Mouse (Mus musculus): ENCODE data around the gene Etl4. TPM values are rescaled to one million over a fixed set of nuclear protein-coding genes. Genes with fewer than 3 reads are reported as not detected.
A peak's percentile ranks its signal among the peaks of the same experiment; 100 is the strongest.
"Not testable (repeated sequence)": the region's sequence is repeated elsewhere in the genome, so short reads cannot be mapped to it uniquely, and the experiment has no call there.

The Etl4 gene
- total and polyA plus RNA-seq, 3 experiments = 10.1 to 29.4 (median 23.3) TPM

DNA sequence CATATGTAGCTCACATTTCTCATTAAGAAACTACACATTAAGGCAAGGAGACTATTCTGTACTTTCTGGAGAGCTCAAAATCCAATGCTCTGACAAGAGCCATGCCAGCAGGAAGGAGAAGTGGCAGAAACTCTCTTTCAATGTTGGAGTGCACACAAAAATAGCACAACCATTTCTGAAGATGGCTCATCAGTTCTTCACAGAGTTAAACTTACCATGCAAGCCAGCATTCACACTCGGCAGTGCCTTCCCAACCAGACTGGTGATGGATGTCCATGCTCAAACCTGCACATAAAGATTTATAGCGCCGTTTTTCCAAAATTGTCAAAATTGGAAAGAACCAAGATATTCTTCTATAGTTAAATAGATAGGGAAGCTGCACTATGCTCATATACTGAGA lies 392.9 kb downstream of the Etl4 start:
- no peak for DNase-seq

DNA sequence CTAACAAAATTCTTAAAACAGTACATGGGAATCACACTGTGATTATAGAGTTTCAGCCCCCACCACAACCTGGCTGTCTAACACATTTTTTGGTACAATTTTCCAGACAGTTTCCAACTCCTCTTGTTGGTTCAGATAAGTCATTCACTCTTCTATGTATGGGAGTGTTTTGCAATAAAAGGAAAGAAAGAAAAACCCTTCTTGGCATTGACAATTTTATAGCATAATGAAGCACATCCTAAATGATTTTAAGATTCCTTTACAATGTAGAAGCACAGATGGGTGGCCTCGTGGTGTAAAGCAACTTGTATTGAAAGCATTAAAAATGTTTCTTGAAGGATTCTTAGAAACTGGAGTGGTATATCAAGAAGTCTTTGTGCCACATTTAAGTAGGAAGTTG lies 415.4 kb downstream of the Etl4 start:
- DNase-seq = no peak

DNA sequence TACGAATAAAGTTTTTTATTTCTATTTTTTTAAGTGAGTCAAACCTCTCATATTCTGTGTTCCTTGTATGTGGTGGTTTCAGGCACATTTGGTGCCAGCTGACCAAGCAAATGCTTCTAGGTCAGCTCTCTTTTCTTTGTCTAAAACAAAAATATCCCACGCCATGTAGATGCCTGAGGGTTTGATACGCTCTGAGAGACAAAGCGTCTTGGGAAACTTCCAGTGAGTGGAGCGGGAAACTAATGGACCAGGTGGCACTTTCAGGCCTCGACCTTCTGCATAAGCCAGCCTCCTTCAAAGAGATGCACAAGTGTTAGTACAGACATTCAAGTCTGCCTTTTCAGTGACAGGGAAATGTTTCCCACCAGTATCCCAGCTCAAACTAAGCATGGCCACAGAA lies 426.6 kb downstream of the Etl4 start:
- DNase-seq = no peak

DNA sequence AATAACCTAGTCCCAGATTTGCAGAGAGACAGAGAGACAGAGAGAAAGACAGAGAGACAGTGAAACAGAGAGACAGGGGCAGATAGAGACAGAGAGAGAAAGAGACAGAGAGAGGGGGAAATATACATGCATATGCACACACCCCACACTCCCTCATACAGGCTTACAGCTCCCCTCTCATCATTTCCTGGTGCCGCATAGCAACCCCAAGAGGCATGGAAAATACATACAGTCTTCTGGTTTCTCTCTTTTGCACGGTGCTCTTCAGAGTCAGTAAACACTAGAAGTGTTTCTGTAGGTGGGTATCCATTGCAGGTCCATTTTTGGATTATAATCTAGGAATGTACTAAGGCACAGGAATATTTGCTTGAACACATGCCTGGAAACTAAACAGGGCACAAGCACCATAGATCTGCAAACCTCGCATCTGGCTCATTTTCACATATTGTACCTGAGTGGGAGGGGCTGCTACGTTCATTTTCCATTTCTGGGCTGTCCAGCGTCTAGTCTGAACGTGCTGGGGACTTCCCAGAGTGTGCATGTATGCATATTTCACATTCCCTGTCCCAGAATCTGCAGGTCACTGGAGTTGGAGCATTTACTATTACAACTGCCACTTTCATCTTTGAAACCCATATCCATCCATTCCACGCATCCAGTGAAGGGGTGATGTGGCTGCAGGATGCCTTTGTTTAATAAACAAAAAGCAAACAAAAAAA lies 429.6 kb downstream of the Etl4 start:
- DNase-seq = no peak

DNA sequence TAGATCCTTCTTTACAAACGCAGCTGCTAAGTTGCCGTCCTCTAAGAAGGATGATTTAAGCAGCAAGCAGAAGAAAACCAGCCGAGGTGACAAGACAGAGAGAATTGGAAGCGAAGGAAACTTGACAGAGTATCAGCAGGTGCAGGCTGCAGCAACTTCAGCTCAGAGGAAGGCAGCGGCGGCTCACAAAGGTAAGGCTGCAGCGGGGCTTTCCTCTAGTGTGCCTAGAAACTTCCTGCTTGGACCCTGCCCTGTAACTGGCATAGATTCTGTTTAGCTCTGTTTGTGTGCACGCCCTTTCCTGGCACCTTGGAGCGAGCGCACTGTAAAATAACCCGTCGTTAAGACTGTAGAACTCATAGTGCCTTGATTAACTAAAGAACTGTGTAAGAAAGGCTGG lies 430.3 kb downstream of the Etl4 start:
- no peak for DNase-seq

DNA sequence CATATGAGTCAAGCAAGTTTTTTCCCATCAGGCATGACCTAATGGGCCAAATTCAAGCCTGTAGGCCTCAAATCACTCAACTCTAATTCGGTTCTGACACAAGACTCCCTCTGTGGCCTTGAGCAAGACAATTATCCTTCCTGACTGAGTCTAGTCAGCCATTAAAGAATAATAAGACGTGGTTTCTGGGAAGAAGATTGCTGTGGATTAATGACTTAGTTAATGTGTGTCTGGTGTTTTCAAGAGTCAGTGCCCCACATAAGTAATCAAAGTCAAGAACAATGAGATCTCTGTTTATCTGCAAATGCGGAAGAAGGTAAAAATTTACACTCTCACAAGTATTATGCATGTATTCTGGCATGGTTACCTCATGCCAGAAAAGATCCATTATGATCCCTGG lies 437.3 kb downstream of the Etl4 start:
- no peak for DNase-seq

DNA sequence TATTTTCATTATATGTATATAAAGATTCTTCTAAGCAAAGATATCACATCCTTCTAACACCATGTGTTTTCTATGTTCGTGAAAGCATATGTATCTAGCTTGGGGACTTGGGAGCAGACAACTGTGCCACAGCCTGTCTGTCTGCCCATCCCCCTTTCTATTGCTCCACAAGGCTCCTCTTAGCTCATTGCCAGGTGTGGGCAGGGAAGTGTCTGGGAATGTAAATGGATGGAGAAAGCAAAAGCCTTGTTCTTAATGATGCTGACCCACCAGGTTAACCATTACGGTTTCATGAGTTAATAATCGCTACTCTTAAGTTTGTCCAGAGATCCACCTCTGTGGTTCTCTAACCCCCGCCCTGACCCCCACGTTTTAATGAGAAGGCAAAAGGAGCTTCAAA lies 439.7 kb downstream of the Etl4 start:
- no peak for DNase-seq

DNA sequence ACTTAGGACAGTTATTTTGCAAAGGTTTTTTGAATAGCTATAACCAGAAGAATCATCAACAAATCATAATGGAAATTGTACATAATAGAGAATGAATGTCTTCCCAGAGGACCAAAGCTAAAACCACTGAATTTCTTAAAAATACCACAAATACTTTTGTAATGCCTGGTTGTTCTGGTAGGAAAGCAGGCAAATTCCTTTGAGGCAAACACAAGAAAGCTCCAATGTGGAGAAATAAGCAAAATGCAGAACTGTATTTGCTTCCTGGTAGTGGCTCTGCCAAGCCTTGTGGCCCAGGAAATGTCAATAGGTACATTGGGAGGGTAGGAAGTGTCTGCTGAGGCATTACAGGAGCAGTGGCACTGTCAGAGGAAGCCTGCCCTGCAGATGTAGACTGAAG lies 443.2 kb downstream of the Etl4 start:
- DNase-seq = no peak

DNA sequence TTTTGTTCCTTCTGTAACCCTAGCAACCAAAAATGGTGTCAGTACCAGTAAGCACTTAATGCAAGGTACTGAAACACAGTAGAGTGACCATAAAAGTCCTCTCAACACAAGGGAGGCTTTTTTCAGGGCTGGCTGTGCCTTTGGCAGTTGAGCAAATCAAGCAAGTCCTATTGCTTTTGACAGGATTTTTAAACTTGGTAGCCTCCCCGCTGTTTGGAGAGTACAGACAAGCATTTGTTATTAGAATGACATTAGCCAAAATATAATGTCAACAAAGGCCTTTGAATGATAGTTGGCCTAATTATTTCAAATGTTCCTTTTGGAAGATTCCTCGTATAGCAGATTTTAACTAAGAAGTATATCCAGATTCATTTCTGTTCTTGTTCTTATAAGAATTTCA lies 467.4 kb downstream of the Etl4 start:
- DNase-seq = no peak

DNA sequence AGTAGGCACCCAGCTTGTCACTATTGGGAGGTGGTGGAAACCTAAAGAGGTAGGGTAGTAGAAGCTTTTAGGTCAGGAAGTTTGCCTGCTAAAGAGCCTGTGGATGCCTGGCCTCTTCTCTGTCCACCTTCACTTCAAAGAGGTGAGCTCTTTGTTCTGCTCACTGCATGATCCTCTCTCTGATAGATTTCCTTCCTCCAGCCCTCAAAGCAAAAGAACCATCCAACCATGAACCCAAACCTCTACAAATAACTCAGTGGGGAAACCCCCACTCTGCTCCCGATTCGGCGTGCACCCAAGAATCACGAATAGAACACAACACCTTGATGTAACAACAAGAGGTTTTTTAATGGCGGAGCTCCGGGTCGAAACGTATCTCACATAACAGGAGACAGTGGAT lies 471.3 kb downstream of the Etl4 start:
- DNase-seq = not testable (repeated sequence)

DNA sequence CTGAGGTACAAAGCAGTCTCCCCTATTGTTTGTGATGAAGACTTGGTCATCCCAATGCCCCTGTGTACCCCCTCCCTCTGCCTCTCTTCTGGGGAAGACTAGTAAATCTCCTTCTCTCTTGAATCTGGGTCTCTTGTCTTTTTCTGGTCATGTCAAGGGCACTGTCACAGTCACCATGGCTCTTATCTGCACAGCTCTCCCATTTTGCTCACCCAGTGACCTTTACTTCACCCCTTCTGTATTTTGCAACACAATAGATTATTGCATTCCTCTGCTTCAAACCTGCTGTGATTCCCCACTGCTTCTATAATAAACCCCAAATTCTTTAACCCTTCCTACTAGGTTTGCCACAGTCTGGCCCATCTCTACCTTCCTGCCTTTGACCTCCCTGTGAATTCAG lies 484.5 kb downstream of the Etl4 start:
- peak; percentile 46 for DNase-seq

DNA sequence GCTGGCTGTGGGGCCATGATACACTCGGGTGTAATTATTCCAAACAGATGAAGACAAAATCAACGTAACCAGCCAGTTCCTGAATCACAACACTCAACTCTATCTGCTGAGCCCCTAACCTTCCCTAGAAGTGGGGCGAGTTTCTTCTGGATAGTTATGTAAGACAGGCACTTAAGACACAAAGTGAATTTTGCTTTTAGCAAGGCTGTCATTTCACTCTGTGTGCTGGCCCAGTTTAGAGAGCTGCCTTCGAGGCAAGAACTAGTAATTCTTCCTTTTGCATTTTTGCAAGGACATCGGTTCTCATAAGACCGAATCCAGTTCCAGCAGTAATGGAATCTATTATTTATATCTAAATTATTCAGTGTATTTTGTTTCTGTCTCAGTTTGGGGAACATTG lies 487.4 kb downstream of the Etl4 start:
- no peak for DNase-seq

DNA sequence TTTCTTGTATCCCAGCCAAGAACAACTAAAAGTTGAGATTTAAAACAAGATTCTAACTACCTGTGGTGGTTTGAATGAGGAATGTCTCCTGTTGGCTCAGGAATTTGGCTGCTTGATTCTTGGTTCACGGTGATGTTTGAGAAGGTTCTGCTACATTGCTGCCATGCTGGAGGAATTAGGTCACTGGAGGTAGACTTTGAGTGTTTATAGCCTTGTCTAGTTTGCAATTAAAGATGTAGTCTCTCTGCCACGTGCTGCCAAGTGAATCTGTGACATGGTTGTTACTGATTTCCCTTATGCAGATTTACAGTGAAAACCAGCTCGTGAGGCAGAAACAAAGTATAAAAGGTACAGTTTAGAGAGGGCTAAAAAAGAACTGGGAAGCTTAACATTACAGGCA lies 491.0 kb downstream of the Etl4 start:
- no peak for DNase-seq

DNA sequence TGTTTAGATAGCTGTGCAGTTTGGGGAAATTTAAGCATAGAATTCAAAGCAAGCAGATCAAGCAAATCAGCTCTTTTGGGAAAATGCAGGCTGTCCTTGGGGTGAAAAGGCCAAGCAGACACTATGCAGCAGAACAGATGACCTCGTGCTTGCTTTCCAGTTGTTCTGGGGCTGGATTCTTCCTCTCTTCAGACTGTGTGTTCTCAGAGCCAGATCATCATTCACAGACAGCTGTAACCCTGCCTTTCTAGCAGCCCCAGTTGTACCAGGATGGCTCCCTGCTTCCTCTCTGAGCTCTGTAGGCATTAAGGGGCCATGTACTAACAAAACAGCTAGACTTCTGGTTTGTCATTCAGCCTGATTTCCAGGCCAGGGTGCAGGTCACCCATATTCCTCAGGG lies 494.8 kb downstream of the Etl4 start:
- DNase-seq = no peak

DNA sequence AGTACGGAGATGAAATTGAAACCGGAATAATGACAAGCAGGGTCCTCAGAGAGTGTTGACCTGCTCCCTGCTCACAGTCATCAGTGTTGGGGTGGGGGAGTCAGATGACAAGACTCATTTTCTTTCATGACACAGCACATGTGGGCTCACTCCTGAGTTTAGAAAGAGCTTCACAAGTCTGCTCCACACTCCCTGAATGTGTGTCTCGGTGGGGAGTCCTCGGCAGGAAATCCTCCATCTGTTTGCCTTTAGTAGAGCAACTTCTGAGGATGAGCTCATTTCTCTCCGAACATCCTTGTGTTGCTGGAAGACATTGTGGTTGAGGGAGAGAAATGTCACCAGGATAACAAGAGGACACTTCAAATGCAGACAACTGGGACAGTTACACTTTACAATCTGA lies 497.5 kb downstream of the Etl4 start:
- DNase-seq = no peak

DNA sequence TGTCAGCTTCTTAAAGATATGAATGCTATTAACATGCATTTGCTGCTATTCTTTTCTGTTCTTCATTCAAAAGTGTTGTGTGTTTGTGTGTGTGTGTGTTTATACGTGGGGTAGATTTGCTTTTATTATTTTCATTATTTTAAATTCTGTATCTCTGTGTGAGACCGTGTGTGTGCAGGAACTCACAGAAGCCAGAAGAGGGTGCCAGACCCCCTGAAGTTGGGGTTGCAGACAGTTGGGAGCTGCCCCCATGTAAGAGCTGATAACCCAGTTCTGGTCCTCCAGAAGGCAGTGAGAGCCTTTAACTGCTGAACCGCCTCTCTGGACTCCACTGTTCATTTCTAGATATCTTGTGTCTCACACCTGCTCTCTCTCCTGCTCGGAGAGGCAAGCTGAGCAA lies 505.3 kb downstream of the Etl4 start:
- no peak for DNase-seq

DNA sequence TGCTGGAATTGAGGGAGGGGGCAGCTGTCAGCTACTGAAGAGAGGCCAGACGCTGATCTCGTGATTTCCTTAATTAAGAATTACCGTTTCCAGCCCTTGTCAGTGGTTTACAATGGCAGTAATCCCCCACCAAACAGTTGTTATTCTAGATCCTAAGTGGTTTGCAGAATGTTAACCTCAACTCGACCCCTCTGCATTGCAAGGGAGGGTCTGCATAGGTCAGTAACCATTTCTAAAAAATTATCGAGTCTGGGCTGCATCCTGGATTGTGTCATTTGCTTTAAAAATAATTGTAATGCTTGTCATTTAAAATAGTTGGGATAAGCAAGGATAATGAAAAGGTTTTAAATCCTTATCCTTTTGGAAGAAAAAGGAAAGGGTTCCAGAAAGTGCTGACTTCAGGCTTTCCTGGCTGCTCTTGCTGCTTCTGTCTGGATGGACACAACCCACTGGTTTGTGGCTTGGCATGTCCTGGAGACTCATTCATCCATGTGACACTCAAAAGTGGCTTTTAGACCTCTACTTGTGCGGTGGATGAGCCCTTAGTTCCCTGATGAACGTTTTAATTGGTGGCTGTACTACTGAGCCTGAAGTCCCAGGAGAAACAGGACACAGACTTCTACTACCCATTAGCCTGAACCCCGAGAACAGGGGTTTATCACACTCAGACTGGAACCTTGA lies 507.5 kb downstream of the Etl4 start:
- DNase-seq = no peak

DNA sequence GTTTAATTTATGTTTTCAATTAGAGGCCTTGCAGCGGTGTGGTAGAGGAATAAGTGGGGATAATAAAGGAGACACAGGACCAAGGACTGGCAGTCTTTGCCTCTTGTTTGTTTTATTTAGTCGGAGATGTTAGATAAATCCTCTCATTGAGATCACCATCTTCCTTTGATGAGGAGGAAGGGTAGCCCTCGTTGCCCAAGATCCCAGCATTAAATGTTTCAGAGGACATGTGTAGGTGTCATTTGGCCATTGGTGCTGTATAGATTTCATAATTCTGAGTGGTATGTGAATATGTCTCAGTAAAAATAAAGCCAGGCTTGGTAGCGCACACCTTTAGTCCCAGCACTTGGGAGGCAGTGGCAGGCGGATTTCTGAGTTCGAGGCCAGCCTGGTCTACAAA lies 508.4 kb downstream of the Etl4 start:
- no peak for DNase-seq

DNA sequence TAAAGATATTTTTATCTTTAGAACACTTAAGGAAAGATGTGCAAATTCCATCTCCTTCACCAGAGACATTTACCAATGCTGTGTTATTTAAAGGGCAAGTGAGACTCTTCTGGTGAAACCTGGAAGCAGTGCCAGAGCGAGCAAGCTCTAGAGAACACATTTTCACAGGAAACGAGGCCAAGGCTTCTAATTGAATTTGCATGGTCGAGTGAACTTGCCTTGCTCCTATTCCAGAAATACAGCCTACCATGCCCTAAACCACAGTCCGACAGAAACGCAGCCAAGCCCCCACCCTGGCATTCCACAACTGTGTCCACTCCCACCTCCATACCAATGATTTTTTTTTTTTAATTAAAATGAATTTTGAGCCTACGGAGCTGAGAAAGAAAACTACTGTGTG lies 510.4 kb downstream of the Etl4 start:
- DNase-seq = no peak

DNA sequence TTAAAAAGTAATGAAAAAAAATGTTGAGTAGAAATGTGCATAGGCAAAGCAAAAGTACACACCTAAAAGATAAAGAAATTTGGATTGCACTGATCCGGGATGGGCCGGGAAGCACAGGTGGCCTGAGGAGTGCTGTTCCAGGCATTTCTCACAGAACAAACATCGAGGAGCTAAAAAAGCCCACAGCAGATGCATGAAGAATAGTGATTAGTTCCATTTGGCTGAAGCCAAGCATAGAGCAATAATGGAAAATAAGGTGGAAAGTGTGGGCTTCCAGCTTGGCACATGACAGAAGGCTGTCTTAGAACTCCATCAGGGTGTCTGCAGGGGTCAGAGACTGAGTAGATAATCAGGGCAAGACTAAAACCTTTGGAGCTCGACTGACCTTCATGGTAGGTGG lies 512.7 kb downstream of the Etl4 start:
- DNase-seq = no peak

DNA sequence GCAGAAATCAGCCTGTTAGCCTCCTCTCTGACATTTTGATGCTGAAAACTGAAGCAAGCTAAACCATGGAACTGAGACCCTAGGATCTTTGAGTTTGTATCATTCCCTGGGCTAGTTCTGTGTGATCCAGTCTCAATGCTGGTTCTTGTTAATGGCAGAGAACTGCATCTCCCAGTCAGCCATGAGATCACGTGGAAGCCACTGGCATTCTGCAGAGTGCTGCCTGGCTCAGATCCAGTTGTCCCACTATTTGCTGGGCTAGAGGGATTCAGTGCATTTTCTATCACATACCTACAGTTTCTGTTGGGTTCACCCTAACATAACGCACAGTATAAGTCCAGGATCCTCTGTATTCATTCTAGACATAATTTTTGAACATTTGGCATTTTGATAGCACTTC lies 524.1 kb downstream of the Etl4 start:
- no peak for DNase-seq

DNA sequence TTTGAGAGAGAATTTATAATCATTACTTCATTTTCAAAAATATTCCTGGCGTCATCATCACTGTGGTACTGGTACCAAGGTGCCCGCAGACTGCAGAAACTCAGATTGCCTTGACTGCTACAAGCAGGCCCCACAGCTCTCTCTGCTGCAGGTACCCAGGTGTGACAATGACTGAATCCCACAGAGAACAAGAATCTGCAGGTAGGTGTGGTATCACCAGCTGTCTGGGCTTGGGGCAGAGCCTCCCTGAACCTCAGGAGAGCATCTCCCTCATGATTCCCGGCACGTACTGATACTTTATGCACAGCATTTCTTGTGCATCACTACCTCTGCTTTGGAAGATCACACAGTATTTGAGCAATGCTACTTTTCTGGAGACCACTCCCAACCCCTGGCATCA lies 526.0 kb downstream of the Etl4 start:
- no peak for DNase-seq

DNA sequence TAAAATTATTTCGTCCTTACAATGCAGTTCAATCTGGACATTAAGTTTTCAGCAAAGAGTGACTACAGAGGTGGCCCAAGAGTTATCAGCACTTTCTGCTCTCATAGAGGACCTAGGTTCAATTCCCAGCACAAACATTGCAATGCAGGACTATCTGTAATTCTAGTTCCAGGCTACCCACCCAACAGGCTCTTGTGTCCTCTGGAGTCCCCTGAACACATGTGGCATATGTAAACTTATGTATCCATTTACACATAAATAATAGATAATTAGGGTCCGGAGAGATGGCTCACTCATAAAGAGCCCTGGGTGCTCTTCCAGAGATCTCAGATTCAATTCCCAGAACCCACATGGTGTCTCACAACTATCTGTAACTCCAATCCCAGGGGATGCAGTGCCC lies 533.2 kb downstream of the Etl4 start:
- no peak for DNase-seq
